Mouse (Mus musculus): ENCODE results near the gene Pcbp3.

DNA sequence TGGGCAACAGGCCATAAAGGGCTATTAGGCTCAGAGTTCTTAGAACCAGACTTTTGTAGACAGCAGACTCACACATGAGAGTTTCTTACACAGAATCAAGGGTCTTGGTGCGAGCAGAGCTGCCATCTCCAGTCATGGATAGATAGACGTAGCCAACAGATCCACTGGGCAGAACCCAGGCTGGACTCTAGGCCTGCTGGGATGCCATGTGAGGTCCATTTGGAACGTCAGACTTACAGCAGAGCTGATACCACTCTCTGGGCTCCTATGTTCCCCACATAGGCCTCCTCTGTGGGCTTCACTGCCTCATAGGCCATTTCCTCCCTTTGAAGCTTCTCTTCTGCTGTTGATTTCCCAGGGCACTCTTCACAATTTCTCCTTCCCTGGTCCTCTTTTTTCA, 208.0 kb downstream of the Pcbp3 start:
- TF ChIP-seq GATA1 (IDR thresholded peaks at IDR 0.05; ENCODE audit: low read length) (no peak), TAL1 (IDR thresholded peaks at IDR 0.05; ENCODE audit: low read length) (no peak)

Data from erythroblast, embryonic 14.5 days (primary cell).